Mouse (Mus musculus) thymus, adult 18-20 months (tissue): ENCODE data around the gene Tmem243.
A peak's percentile ranks its signal among the peaks of the same experiment; 100 is the strongest.
"Not testable (repeated sequence)": the region's sequence is repeated elsewhere in the genome, so short reads cannot be mapped to it uniquely, and the experiment has no call there.

Experiments used
- DNase-seq, 2 experiments: peaks; one replicate each; pipeline ENCODE4 v3.0.0; 2022; ENCODE audit warnings: mixed read lengths in 2 of 2

The Tmem243 gene

GRCm38 (mm10) chr5:9107296-9108089 is 7.0 kb downstream of the Tmem243 start:
- DNase-seq, result no peak

GRCm38 (mm10) chr5:9108490-9108889 is 8.0 kb downstream of the Tmem243 start:
- no peak for DNase-seq

- no peak for DNase-seq
These were observed 9.1 kb downstream of the Tmem243 start for GRCm38 (mm10) chr5:9109582-9109981.

- no peak for DNase-seq
These were observed 10.8 kb downstream of the Tmem243 start for GRCm38 (mm10) chr5:9111285-9111684.

GRCm38 (mm10) chr5:9111759-9112158 is 11.3 kb downstream of the Tmem243 start:
- peak; percentile 19 to 32 for DNase-seq

- no peak for DNase-seq
These were observed 13.7 kb downstream of the Tmem243 start for GRCm38 (mm10) chr5:9114162-9114561.

- DNase-seq, result no peak
These were observed 23.7 kb downstream of the Tmem243 start for GRCm38 (mm10) chr5:9124134-9124533.

GRCm38 (mm10) chr5:9128566-9128965 is 28.1 kb downstream of the Tmem243 start:
- DNase-seq, result no peak

GRCm38 (mm10) chr5:9131786-9132185 is 31.3 kb downstream of the Tmem243 start:
- DNase-seq, result no peak

- no peak for DNase-seq
These were observed 35.1 kb downstream of the Tmem243 start for GRCm38 (mm10) chr5:9135588-9135987.

- DNase-seq, result no peak
These were observed 40.3 kb downstream of the Tmem243 start for GRCm38 (mm10) chr5:9140724-9141123.

GRCm38 (mm10) chr5:9142376-9142775 is 41.9 kb downstream of the Tmem243 start:
- DNase-seq, result no peak

GRCm38 (mm10) chr5:9149273-9149850 is 48.9 kb downstream of the Tmem243 start:
- no peak for DNase-seq

- DNase-seq, result no peak
These were observed 56.3 kb downstream of the Tmem243 start for GRCm38 (mm10) chr5:9156746-9157145.

GRCm38 (mm10) chr5:9157336-9157735 is 56.9 kb downstream of the Tmem243 start:
- DNase-seq, result no peak

GRCm38 (mm10) chr5:9160831-9161455 is 60.5 kb downstream of the Tmem243 start:
- DNase-seq, result peak in 1 of 2 experiments; percentile 42

- peak; percentile 74 to 79 for DNase-seq
These were observed 61.1 kb downstream of the Tmem243 start, which contains the start of gene Dmtf1 for GRCm38 (mm10) chr5:9161456-9162041. TSS of gene Dmtf1 (minus strand) at chr5:9161776.

- peak in 1 of 2 experiments; percentile 23 for DNase-seq
These were observed 61.6 kb downstream of the Tmem243 start for GRCm38 (mm10) chr5:9162088-9162487.

- DNase-seq, result no peak
These were observed 62.9 kb downstream of the Tmem243 start for GRCm38 (mm10) chr5:9163411-9163810.

- not testable (repeated sequence) for DNase-seq
These were observed 64.7 kb downstream of the Tmem243 start for GRCm38 (mm10) chr5:9165151-9165550.

- DNase-seq, result no peak
These were observed 65.9 kb downstream of the Tmem243 start for GRCm38 (mm10) chr5:9166366-9166765.

- DNase-seq, result not testable (repeated sequence)
These were observed 69.0 kb downstream of the Tmem243 start for GRCm38 (mm10) chr5:9169328-9170005.

- DNase-seq, result no peak
These were observed 72.8 kb downstream of the Tmem243 start for GRCm38 (mm10) chr5:9173295-9173694.
